Mouse (Mus musculus) G1E (cell line): Measurements from ENCODE around the gene Lsg1. TPM values are rescaled to one million over a fixed set of nuclear protein-coding genes. Genes with fewer than 3 reads are reported as not detected.

ENCODE experiments used
- ATAC-seq: 2 replicates; pipeline ENCODE4 v1.8.0; 2016; ENCODE audit warnings: mild to moderate bottlenecking; ENCODE audit not compliant: insufficient number of reproducible peaks, poor library complexity, low FRiP score, severe bottlenecking; ENCODE audit errors: extremely low read depth
- DNase-seq: peaks from one replicate; pipeline ENCODE4 v3.0.0; 2012; ENCODE audit warnings: low spot score
- H3K27me3 ChIP-seq: 2 replicates; pipeline ENCODE4 v1.6.1; 2012; ENCODE audit warnings: mild to moderate bottlenecking, low read length, inconsistent platforms; ENCODE audit not compliant: insufficient read depth
- H3K36me3 ChIP-seq: replicated peaks from 2 replicates; pipeline ENCODE3; 2012; ENCODE audit warnings: mild to moderate bottlenecking, inconsistent platforms
- H3K4me1 ChIP-seq: 2 replicates; pipeline ENCODE4 v1.6.1; 2012; ENCODE audit warnings: low read depth, low read length, inconsistent platforms, mixed read lengths; ENCODE audit not compliant: insufficient read depth
- H3K4me3 ChIP-seq: 2 replicates; pipeline ENCODE4 v1.5.1; 2012; ENCODE audit warnings: low read depth, mild to moderate bottlenecking, inconsistent platforms, low read length, moderate library complexity, mixed read lengths
- H3K9me3 ChIP-seq: replicated peaks from 2 replicates; pipeline ENCODE4 v1.6.1; 2012; ENCODE audit warnings: inconsistent platforms
- CTCF ChIP-seq: IDR thresholded peaks from 2 replicates; pipeline ENCODE4 v1.5.1; 2012; ENCODE audit warnings: low read depth, low read length, inconsistent platforms, mixed read lengths
- GATA1 ChIP-seq: IDR thresholded peaks from 2 replicates; pipeline ENCODE4 v1.6.1; 2012; ENCODE audit warnings: borderline replicate concordance, low read length, inconsistent platforms, mixed read lengths
- GATA2 ChIP-seq: IDR thresholded peaks from 2 replicates; pipeline ENCODE4 v1.6.1; 2012; ENCODE audit warnings: low read depth, low read length, inconsistent platforms, borderline replicate concordance
- POLR2AphosphoS5 ChIP-seq: IDR thresholded peaks from 2 replicates; pipeline ENCODE4 v1.6.1; 2012; ENCODE audit warnings: low read depth, low read length, inconsistent platforms; ENCODE audit not compliant: insufficient replicate concordance
- TAL1 ChIP-seq: conservative IDR thresholded peaks from 2 replicates; pipeline ENCODE4 v1.6.1; 2012; ENCODE audit warnings: low read depth, low read length, inconsistent platforms, mixed read lengths
- polyA plus RNA-seq: library from polyadenylated mRNA; stranded (reverse); fragments of >175 nt; gene quantifications from 2 replicates; pipeline ENCODE4 v1.2.3, GENCODE M21; 2012
- total RNA-seq, 2 experiments: library from RNA; stranded (forward) in 1 of 2; stranded (reverse) in 1 of 2; fragments of 200-1000 nt in 1 of 2; fragments of >200 nt in 1 of 2; fragmentation: Nextera tagmentation in 1 of 2; gene quantifications; 2 replicates each; pipeline ENCODE4 v1.2.3; 2014 to 2017

The Lsg1 gene
- total and polyA plus RNA-seq, 3 experiments, result 11.0 to 65.7 (median 59.5) TPM

DNA sequence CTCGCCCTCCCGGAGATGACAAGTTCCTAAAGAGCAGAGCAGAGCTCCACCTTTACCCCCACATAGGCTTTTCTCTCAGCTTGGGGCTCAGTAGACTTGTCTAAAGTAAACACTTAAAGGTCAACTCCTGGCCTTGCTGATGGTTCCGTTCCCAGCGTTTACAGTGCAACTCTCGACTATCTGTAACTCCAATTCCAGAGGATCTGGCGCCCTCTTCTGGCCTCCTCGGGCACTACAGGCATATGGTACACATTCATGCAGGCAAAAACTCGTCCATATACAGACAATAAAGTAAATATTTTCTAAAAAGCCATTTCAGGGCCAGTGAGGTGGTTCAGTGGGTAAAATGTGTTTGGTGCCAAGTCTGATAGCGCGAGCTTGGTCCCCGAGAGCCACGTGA, 72.0 kb downstream of the Lsg1 start:
- Histone ChIP-seq H3K36me3 (peaks cover 76% of the 10 kb centered on the region), H3K4me1 (peaks cover 28% of the 10 kb centered on the region), H3K9me3 (no peaks in the 10 kb centered on the region), H3K27me3 (no peaks in the 10 kb centered on the region), H3K4me3 (no peak overlapping the region)
- TF ChIP-seq CTCF (no peak), GATA1 (no peak), POLR2AphosphoS5 (no peak), GATA2 (no peak), TAL1 (no peak)
- DNase-seq (no peak), ATAC-seq (no peak)

DNA sequence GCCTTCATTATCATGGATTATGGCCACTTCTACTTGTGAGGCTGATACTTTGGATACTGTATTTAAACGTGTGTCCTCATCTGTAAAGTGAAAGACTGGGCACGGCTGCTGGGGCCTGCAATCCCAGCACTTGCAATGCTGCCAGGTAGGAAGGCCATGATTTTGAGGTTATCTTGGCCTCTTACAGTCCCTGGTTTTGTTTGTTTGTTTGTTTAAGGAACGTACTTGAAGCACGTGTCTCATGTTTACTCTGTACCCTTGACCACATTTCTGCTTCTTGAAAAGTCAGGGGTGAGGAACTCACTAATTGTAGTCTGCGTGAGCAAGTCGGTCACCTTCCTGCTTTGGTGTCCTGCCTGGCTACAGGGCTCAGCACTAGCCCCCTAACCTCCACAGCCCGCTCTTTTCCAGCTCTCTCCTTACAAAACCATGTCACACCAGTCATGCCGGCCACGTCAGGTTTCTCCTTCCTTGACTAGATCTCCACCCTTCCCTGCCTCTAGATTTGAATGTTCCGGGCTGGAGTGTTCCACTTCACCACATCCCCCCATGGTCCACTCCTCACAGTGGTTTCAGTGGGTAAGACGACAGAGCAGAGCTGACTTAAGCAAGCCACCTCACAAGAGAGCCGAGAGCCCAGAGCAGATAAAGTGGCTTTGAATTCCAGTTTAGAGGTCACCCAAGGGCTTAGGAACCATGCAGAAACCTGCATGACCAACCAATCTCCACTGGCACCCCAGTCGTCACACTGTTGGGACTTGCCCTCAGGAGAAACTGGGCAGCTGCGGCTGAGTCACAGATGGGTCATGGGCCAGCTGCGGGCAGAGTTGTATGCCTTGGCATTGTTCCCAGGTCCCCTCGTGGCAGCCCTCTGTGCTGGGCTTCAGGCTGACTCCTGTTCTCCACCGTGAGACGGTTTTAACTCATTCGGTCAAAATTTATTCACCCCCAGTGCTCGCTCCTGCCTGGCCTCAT, 74.1 kb downstream of the Lsg1 start:
- H3K4me1 ChIP-seq, result peaks cover 41% of the 10 kb centered on the region
- H3K36me3 ChIP-seq, result peaks cover 60% of the 10 kb centered on the region
- H3K9me3 ChIP-seq, result no peaks in the 10 kb centered on the region
- TF ChIP-seq GATA2 (no peak), POLR2AphosphoS5 (no peak)
- H3K4me3 ChIP-seq, result no peak overlapping the region
- ATAC-seq (no peak), DNase-seq (no peak)
- peaks cover 6% of the 10 kb centered on the region for H3K27me3 ChIP-seq

GRCm38 (mm10) chr16:30512375-30513049, 74.9 kb downstream of the Lsg1 start:
- no peak for ATAC-seq

GRCm38 (mm10) chr16:30511563-30512340, 75.6 kb downstream of the Lsg1 start:
- H3K36me3 ChIP-seq, result peaks cover 44% of the 10 kb centered on the region
- peaks cover 41% of the 10 kb centered on the region for H3K4me1 ChIP-seq
- ATAC-seq, result no peak
- no peak for DNase-seq
- H3K27me3 ChIP-seq, result peaks cover 6% of the 10 kb centered on the region
- H3K9me3 ChIP-seq, result no peaks in the 10 kb centered on the region
- TF ChIP-seq GATA2, result no peak
- no peak for TF ChIP-seq TAL1
- TF ChIP-seq POLR2AphosphoS5, result no peak
- TF ChIP-seq CTCF, result no peak
- TF ChIP-seq GATA1, result no peak
- H3K4me3 ChIP-seq, result no peak overlapping the region

More at GRCm38 (mm10) chr16:30512375-30513049, 74.9 kb downstream of the Lsg1 start:
- no peak for DNase-seq
- Histone ChIP-seq H3K4me3 (no peak overlapping the region), H3K4me1 (peaks cover 41% of the 10 kb centered on the region), H3K9me3 (no peaks in the 10 kb centered on the region), H3K36me3 (peaks cover 52% of the 10 kb centered on the region), H3K27me3 (peaks cover 6% of the 10 kb centered on the region)
- TF ChIP-seq GATA1, result no peak
- no peak for TF ChIP-seq TAL1
- no peak for TF ChIP-seq GATA2
- no peak for TF ChIP-seq POLR2AphosphoS5

DNA sequence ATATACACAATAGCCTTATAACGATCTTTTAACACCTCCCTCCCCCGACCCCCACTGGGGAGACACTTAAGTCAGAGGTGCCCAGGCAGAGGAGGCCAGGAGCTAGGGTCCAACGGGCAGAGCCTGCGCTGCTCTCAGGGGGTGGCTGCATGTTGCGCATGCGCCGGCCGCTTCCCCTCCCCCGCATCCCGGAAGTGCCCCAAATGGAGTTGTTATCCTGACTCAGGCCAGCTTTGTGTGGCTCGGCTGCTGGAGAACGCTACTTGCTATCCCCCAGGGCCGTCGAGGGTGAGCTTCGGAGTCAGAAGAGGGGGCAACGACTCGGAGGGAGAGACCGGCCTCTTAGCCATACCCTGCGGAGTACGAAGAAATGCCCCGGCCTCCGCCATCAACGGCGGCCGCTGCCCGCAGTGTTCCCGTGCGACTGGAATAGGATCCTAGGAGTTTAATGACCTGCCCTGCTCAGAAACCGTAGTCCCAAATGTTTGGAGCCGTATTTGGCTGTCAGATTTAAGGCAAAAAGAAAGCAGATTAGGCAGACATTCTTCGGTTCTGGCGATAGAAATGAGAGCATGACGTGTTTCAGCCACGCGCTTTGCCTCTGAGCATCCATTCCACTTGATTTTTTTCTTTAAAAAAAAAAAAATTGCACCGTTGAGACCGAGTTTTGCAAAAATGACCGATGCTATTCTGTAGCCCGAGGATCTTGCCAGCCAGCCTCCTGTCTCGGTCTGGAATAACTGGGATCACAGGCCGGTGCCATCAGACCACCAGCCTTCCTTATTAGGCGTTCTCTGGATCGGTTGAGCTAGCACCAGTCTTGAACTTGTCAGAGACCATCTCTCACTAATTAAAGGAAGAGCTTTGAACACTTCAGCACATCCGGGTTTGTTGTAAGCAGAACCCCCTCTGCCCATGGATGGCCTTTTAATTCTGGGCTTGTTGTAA, 76.6 kb downstream of the Lsg1 start:
- peak overlapping the region; percentile 46; the same call in 1 of the 2 replicates for H3K4me3 ChIP-seq
- H3K36me3 ChIP-seq, result peaks cover 38% of the 10 kb centered on the region
- DNase-seq, result no peak
- H3K4me1 ChIP-seq, result peaks cover 43% of the 10 kb centered on the region
- no peak for TF ChIP-seq POLR2AphosphoS5
- TF ChIP-seq TAL1, result no peak
- TF ChIP-seq GATA2, result no peak
- no peak for TF ChIP-seq GATA1
- no peak for TF ChIP-seq CTCF
- ATAC-seq, result no peak
- no peaks in the 10 kb centered on the region for H3K9me3 ChIP-seq
- peaks cover 6% of the 10 kb centered on the region for H3K27me3 ChIP-seq

Other genes with a start within 250 kb of the Lsg1 start
- 202 and 209 TPM in 2 replicates for gene Atp13a3, start 181.6 kb downstream of the Lsg1 start, total RNA-seq (2014; fragmentation: Nextera tagmentation)
- gene Atp13a3, start 181.6 kb downstream of the Lsg1 start, total RNA-seq (2017), result 192 and 214 TPM in 2 replicates
- gene Atp13a3, start 181.6 kb downstream of the Lsg1 start, polyA plus RNA-seq, result 132 and 176 TPM in 2 replicates
- 25.4 and 28.8 TPM in 2 replicates for gene Tmem44, start 36.8 kb downstream of the Lsg1 start, total RNA-seq (2014; fragmentation: Nextera tagmentation)
- 69.5 and 72.7 TPM in 2 replicates for gene Tmem44, start 36.8 kb downstream of the Lsg1 start, total RNA-seq (2017)
- gene Tmem44, start 36.8 kb downstream of the Lsg1 start, polyA plus RNA-seq, result 11.5 and 11.8 TPM in 2 replicates
- gene Fam43a, start 12.1 kb upstream of the Lsg1 start, total RNA-seq (2014; fragmentation: Nextera tagmentation), result not detected in 2 replicates
- not detected in 2 replicates for gene Fam43a, start 12.1 kb upstream of the Lsg1 start, total RNA-seq (2017)
- gene Fam43a, start 12.1 kb upstream of the Lsg1 start, polyA plus RNA-seq, result 0.01 and 0.02 TPM in 2 replicates